Mouse (Mus musculus) kidney, adult 2 months (tissue): ENCODE results near the gene Vars2. TPM values are rescaled to one million over a fixed set of nuclear protein-coding genes. Genes with fewer than 3 reads are reported as not detected.

Experiments
- DNase-seq: peaks from one replicate; pipeline ENCODE4 v3.0.0; 2021
- H3K27ac ChIP-seq: fragments of 200-500 bp; 2 replicates; pipeline ENCODE4 v1.5.1; 2012; ENCODE audit warnings: low read depth, low read length, control low read depth, inconsistent platforms; ENCODE audit not compliant: insufficient read depth
- H3K27me3 ChIP-seq: fragments of 200-500 bp; replicated peaks from 2 replicates; pipeline ENCODE4 v1.6.1; 2012; ENCODE audit warnings: mild to moderate bottlenecking, moderate library complexity, low read length, inconsistent platforms; ENCODE audit not compliant: control insufficient read depth, insufficient read depth
- H3K36me3 ChIP-seq: fragments of 200-500 bp; 2 replicates; pipeline ENCODE4 v1.6.1; 2012; ENCODE audit warnings: mild to moderate bottlenecking, moderate library complexity, low read length, inconsistent platforms; ENCODE audit not compliant: control insufficient read depth, insufficient read depth
- H3K4me1 ChIP-seq: fragments of 200-500 bp; 2 replicates; pipeline ENCODE4 v1.6.1; 2011; ENCODE audit warnings: low read length; ENCODE audit not compliant: control insufficient read depth, insufficient read depth
- H3K4me3 ChIP-seq: fragments of 200-500 bp; 2 replicates; pipeline ENCODE4 v1.5.1; 2011; ENCODE audit warnings: mild to moderate bottlenecking, low read depth, low read length, control low read depth; ENCODE audit not compliant: insufficient read depth
- CTCF ChIP-seq: fragments of 200-500 bp; conservative IDR thresholded peaks from 2 replicates; pipeline ENCODE4 v1.5.1; 2011; ENCODE audit warnings: low read depth, mild to moderate bottlenecking, control low read depth, low read length, moderate library complexity, mixed read lengths; ENCODE audit not compliant: insufficient read depth, insufficient read length
- POLR2A ChIP-seq: fragments of 200-500 bp; IDR thresholded peaks from one replicate; pipeline ENCODE4 v1.6.1; 2011; ENCODE audit warnings: low read depth, low read length, control low read depth
- WGBS: fragments of 180-500 bp; shearing (Covaris S2); methylation state at CpG from one replicate; pipeline ENCODE4 v1.1.7; 2018; 5-methylcytosine and 5-hydroxymethylcytosine counted together
- polyA plus RNA-seq: library from polyadenylated mRNA; depleted of rRNA; stranded (reverse); fragments of >200 nt; gene quantifications from 2 replicates; pipeline ENCODE4 v1.2.3, GENCODE M21; 2012

The Vars2 gene
- polyA plus RNA-seq, 1 experiment = 21.5 TPM

DNA sequence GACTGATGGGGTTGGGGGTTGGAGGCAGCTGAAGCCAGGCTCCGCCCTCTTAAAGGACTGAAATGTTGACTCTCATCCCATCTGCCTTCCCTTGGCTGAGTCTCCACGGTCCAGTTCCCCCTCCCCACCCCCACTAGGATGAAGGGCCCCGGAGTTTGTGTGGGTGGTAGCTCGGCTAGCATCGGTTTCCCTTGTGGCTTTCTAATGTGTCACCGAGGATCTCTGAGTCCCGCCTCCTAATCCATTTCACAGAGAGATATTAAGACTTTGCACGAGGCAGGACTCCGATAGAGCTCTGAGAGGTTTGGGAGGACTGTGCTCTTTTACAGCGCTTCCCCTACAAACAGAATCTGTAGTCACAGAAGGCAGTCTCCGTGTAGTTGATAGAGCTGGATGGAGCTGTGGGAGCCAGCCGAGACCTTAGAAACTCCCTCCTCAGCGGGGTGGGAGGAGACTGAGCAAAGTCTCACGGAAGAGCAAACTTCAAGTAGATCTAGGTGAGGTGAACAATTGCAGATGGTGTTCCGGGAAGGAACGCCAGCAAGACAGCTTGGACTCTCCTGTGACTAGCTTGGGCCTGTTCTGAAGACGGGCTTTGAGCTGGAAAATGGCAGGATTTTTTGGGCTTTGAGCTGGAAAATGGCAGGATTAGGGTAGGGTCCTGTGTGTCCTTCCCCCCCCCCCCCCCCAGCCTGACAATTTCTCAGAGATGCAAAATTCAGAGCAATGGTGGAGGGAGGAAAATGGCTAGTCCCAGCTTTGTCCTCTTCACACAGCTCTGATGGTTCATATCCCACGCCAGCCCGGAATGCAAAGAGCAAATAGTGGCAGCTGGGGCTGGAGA lies 37.5 kb upstream of the Vars2 start, which contains the start of gene Ddr1:
TSS of gene Ddr1 (minus strand) at position 1 of the 844 bp plus-strand sequence.
- Histone ChIP-seq H3K4me1 (peaks cover 15% of the 10 kb centered on the region), H3K27ac (peak within 1 kb of the TSS; percentile 52), H3K4me3 (peak within 1 kb of the TSS; percentile 19; the same call in 1 of the 2 replicates), H3K27me3 (no peaks in the 10 kb centered on the region), H3K36me3 (no peaks in the 10 kb centered on the region)
- WGBS = 11% methylated on average over 19 of the region's 19 CpGs
- TF ChIP-seq POLR2A (no peak), CTCF (no peak)
- DNase-seq = peak; percentile 89

DNA sequence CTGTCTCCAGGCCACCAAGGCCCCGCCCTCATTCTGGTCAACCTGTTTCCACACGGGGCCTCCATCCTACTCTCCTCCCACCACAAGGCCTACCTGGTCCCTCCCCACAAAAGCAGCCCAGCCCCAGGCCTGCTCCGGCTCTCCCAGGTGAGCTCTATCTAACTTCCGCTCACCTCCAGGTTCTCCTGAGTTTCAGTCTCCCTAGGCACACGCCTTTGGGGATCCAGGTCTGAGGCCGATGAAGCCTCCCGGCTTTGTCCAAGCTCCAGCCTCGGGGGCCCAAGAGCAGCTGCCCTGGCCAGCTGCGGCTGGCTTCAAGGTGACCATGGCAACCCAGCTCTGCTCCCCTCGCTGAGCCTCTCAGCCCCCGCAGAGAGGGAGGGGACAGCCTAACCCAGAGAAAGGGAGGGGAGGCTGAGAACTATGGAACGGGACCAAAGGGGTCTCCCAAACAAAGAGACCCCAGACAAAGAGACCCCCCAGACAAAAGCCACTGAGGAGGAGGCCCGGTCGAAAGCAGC lies 36.4 kb upstream of the Vars2 start:
- Histone ChIP-seq H3K4me3 (peak overlapping the region; percentile 19; the same call in 1 of the 2 replicates), H3K27ac (peak overlapping the region; percentile 52), H3K27me3 (no peaks in the 10 kb centered on the region), H3K4me1 (peaks cover 19% of the 10 kb centered on the region), H3K36me3 (no peaks in the 10 kb centered on the region)
- peak; percentile 68 for DNase-seq
- TF ChIP-seq POLR2A (no peak), CTCF (no peak)
- 5% methylated on average over 14 of the region's 14 CpGs for WGBS

DNA sequence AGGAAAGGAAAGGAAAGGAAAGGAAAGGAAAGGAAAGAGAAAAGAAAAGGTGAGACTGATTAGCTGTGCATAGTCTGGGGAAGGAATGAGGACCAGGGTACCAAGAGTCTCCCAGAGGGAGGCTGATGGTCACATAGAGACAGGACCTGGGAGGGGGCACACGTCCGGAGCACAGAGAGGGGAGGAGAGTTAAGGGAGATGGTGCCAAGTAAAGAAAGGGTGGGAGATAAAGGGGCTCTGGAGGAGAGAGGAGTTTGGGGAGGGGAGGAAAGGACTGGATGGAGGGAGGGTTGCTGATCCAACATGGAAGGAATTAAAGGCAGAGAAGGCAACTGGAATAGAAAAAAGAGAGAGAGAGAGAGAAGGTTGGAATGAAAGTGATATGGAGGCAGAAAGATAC lies 35.7 kb upstream of the Vars2 start:
- no peak for DNase-seq
- H3K4me1 ChIP-seq = peaks cover 23% of the 10 kb centered on the region
- TF ChIP-seq CTCF (no peak), POLR2A (no peak)
- H3K27me3 ChIP-seq = no peaks in the 10 kb centered on the region
- 48% methylated on average over 2 of the region's 2 CpGs for WGBS
- no peak overlapping the region for H3K4me3 ChIP-seq
- H3K27ac ChIP-seq = no peak overlapping the region
- H3K36me3 ChIP-seq = no peaks in the 10 kb centered on the region

DNA sequence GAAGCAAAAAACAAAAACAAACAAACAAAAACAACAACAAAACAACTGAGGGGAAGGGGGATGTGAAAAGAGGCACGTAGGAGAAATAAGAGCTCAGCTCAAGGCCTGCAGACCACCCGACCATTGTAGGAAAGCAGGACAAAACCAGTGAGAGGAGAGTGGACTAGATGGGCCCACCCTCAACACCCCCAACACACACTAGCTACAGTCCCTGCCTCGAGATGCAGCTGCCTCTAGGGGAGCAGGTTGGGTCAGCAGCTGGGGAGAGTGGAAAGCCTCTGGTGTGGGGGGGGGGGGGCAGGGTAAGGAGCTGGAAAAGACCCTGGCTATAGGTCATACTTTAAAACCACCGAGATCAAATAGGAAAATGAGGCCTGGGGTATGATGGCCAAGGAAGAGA lies 35.2 kb upstream of the Vars2 start:
- H3K27me3 ChIP-seq = no peaks in the 10 kb centered on the region
- no peaks in the 10 kb centered on the region for H3K36me3 ChIP-seq
- WGBS = 35% methylated on average over 4 of the region's 4 CpGs
- no peak overlapping the region for H3K4me3 ChIP-seq
- H3K27ac ChIP-seq = peak overlapping the region; percentile 95
- TF ChIP-seq CTCF (no peak), POLR2A (no peak)
- peaks cover 25% of the 10 kb centered on the region for H3K4me1 ChIP-seq
- DNase-seq = no peak

DNA sequence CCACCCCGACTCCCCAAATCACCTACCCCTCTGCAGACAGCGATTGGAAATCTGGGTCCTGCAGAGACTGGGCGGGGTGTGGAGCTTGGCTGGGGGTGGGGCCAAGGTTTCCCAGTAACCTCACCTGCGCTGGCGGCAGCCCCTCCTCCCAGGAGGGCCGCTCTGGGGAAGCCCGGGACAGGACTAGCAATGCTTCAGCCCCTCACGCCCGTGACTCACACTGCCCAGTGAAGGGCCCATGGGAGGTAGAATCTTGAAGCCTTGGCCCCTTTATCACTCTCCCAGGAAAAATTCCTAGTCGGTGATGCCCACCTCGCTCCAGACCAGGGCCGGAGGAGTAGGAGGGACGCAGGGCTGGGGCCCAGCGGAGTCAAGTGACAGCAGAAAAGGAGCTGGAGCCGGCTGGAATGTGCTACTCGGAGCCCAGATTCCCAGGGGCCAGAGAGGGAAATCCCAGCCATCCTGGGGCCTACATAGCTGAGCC lies 34.6 kb upstream of the Vars2 start:
- H3K4me1 ChIP-seq = peaks cover 30% of the 10 kb centered on the region
- peak; percentile 91 for DNase-seq
- 9% methylated on average over 16 of the region's 16 CpGs for WGBS
- H3K36me3 ChIP-seq = no peaks in the 10 kb centered on the region
- no peak for TF ChIP-seq POLR2A
- no peak for TF ChIP-seq CTCF
- peak overlapping the region; percentile 51 for H3K4me3 ChIP-seq
- no peaks in the 10 kb centered on the region for H3K27me3 ChIP-seq
- H3K27ac ChIP-seq = peak overlapping the region; percentile 95

DNA sequence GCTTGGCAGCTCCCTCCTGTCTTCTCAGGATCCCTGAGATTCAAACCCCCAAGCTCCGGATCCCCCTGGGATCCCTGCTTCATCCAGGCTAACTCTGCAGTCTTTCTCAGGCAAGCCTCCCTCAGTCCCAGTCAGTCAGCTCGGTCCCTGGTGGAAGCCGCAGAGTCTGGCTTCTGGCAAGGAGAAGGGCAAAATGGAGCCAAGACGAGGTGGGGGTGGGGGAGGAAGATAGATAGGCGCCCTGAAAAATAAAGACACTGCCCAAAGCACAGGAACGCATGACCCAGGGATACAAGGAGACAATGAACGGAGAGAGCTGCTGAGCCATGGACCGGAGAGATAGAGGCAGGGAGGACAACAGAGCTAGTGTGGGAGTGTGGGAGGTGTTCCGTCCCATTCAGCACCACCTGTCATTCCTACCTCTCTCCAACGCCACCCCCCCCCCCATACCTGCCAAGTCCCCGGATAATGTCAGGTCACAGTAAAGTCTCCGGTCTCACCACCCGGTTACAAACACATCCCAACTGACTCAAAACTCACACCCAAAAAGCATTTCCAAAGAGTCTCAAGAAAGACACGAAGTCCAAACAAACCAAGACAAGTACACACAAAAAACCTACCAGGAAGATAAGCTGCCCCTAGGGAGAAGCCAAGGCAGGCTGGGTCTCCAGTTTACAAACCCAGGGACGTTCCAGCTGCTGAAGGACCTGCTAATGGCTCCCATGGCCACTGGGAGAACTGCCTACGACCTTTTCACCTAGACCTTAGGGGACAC lies 34.0 kb upstream of the Vars2 start:
- TF ChIP-seq CTCF (no peak), POLR2A (no peak)
- no peaks in the 10 kb centered on the region for H3K27me3 ChIP-seq
- H3K36me3 ChIP-seq = no peaks in the 10 kb centered on the region
- peak; percentile 50 for DNase-seq
- H3K27ac ChIP-seq = peak overlapping the region; percentile 83
- peak overlapping the region; percentile 51 for H3K4me3 ChIP-seq
- peaks cover 33% of the 10 kb centered on the region for H3K4me1 ChIP-seq
- 3% methylated on average over 16 of the region's 16 CpGs for WGBS
